Mouse (Mus musculus) MEL (cell line): ENCODE measurements around the gene Ugt1a9.

Source experiments
- CTCF ChIP-seq, 3 experiments: IDR thresholded peaks in 2 of 3; conservative IDR thresholded peaks in 1 of 3; 2 replicates each; pipeline ENCODE4 v1.5.1; 2011 to 2012; ENCODE audit warnings: low read length in 3 of 3, low read depth in 2 of 3, mild to moderate bottlenecking in 2 of 3, improper control_type of control experiment in 1 of 3, inconsistent platforms in 1 of 3, mixed read lengths in 1 of 3, moderate library complexity in 1 of 3; ENCODE audit not compliant: control insufficient read depth in 1 of 3, insufficient read depth in 1 of 3, poor library complexity in 1 of 3, severe bottlenecking in 1 of 3
- EP300 ChIP-seq, 2 experiments: IDR thresholded peaks; 2 replicates each; pipeline ENCODE4 v1.6.1; 2011; ENCODE audit warnings: improper control_type of control experiment in 2 of 2, low read length in 2 of 2, low read depth in 1 of 2, mild to moderate bottlenecking in 1 of 2
- HCFC1 ChIP-seq: IDR thresholded peaks from 2 replicates; pipeline ENCODE4 v1.6.1; 2012; ENCODE audit warnings: low read depth, mild to moderate bottlenecking, inconsistent platforms, low read length, improper control_type of control experiment, moderate library complexity
- MAX ChIP-seq: IDR thresholded peaks from 2 replicates; pipeline ENCODE4 v1.6.1; 2011; ENCODE audit warnings: low read length, improper control_type of control experiment
- NELFE ChIP-seq: IDR thresholded peaks from 2 replicates; pipeline ENCODE4 v1.6.1; 2011; ENCODE audit warnings: low read depth, low read length, improper control_type of control experiment
- TBP ChIP-seq: IDR thresholded peaks from 2 replicates; pipeline ENCODE4 v1.8.0; 2011; ENCODE audit warnings: low read depth, low read length, improper control_type of control experiment
- ZMIZ1 ChIP-seq: IDR thresholded peaks from 2 replicates; pipeline ENCODE4 v1.6.1; 2012; ENCODE audit warnings: low read depth, mild to moderate bottlenecking, inconsistent platforms, low read length, improper control_type of control experiment, moderate library complexity

GRCm38 (mm10) chr1:88211812-88212211 is 141.2 kb downstream of the Ugt1a9 start, which contains the start of gene Ugt1a1:
- TF ChIP-seq CTCF (IDR thresholded peaks at IDR 0.05 in 2 of 3, conservative IDR thresholded peaks at IDR 0.05 in 1 of 3; ENCODE audit: control insufficient read depth in 1 of 3, insufficient read depth in 1 of 3, low read depth in 2 of 3, low read length in 3 of 3, poor library complexity in 1 of 3, severe bottlenecking in 1 of 3) = no peak
- no peak for TF ChIP-seq ZMIZ1
- no peak for TF ChIP-seq TBP
- no peak for TF ChIP-seq NELFE
- TF ChIP-seq MAX = no peak
- no peak for TF ChIP-seq EP300 (IDR thresholded peaks at IDR 0.05; ENCODE audit: low read depth in 1 of 2, low read length in 2 of 2)
- no peak for TF ChIP-seq HCFC1
